Mouse (Mus musculus): Measurements from ENCODE around the gene 1600015I10Rik. TPM values are rescaled to one million over a fixed set of nuclear protein-coding genes. Genes with fewer than 3 reads are reported as not detected.

Gene 1600015I10Rik
- not detected in 2 replicates for polyA plus RNA-seq (2012)

DNA sequence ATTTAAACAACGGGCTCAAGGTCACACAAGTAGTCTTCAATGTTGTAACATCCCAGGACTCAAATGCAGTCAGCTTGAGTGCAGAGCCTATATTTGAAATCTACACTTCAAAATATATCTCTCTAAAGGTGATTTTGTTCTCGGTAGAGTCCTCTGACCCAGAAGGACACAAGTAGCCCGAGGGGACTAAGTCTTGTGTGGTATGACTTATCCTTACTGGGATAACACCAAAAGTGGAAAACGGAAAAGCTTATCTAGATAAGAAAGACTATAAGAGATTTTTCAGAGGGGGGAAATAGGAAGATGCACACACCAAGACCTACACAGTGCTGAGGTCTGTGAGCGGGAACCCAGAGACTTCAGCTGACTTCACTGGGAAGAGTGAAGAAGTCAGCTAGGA, at the start of gene 1600015I10Rik:
Gene 1600015I10Rik (plus strand): TSS at position 301 of the 400 bp plus-strand sequence.

DNA sequence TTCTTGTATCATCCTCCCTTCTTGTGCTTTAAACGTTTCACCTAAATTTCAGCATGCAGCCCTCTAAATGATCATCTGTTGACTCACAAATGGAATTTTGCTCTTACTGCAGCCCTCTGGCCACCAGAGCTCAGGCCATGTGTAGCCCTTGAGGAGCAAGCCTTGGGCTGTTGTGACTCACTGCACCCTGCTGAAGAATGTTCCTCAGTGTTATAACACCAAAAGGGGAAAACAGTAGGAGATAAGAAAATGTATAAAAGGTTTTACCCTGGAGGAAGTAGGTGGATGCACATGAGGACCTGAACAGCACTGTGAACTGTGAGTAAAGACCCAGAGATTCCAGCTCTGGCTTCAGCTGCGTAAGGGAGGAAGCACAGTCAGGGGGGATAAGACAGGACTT, 45.0 kb downstream of the 1600015I10Rik start, which contains the start of gene Doxl2:
Gene Doxl2 (plus strand): TSS at position 301 of the 400 bp plus-strand sequence.

Other genes with a start within 250 kb of the 1600015I10Rik start
- gene Gimap4, start 245.3 kb upstream of the 1600015I10Rik start, polyA plus RNA-seq (2012): 0.69 and 1.0 TPM in 2 replicates
- 7.4 and 13.0 TPM in 2 replicates for gene Gimap6, start 221.7 kb upstream of the 1600015I10Rik start, polyA plus RNA-seq (2012)
- 1.5 TPM in 1 of 2 replicates, not detected in the other for gene Gm28053, start 211.3 kb upstream of the 1600015I10Rik start, polyA plus RNA-seq (2012)
- gene Gimap7, start 211.3 kb upstream of the 1600015I10Rik start, polyA plus RNA-seq (2012): 0.06 TPM in 1 of 2 replicates, not detected in the other
- 6.1 and 12.2 TPM in 2 replicates for gene Gimap1, start 190.8 kb upstream of the 1600015I10Rik start, polyA plus RNA-seq (2012)
- gene Gimap5, start 183.7 kb upstream of the 1600015I10Rik start, polyA plus RNA-seq (2012): 4.8 and 8.0 TPM in 2 replicates
- 1.8 and 2.2 TPM in 2 replicates for gene Gimap3, start 159.0 kb upstream of the 1600015I10Rik start, polyA plus RNA-seq (2012)
- 87.0 and 113 TPM in 2 replicates for gene Tmem176a, start 89.0 kb upstream of the 1600015I10Rik start, polyA plus RNA-seq (2012)
- gene Tmem176b, start 88.4 kb upstream of the 1600015I10Rik start, polyA plus RNA-seq (2012): 57.5 and 63.3 TPM in 2 replicates
- gene Aoc1, start 57.0 kb upstream of the 1600015I10Rik start, polyA plus RNA-seq (2012): 0.07 and 0.17 TPM in 2 replicates
- gene Doxl2, start 45.1 kb downstream of the 1600015I10Rik start, polyA plus RNA-seq (2012): not detected in 2 replicates
- gene Svs1, start 57.0 kb downstream of the 1600015I10Rik start, polyA plus RNA-seq (2012): not detected in 2 replicates
- gene Gpnmb, start 106.7 kb downstream of the 1600015I10Rik start, polyA plus RNA-seq (2012): 0.24 and 0.41 TPM in 2 replicates
- 26.0 and 28.6 TPM in 2 replicates for gene Malsu1, start 143.9 kb downstream of the 1600015I10Rik start, polyA plus RNA-seq (2012)

All from megakaryocyte-erythroid progenitor cell, adult 5 weeks (primary cell).